Mouse (Mus musculus): ENCODE measurements around the gene Tdrd9. TPM values are rescaled to one million over a fixed set of nuclear protein-coding genes. Genes with fewer than 3 reads are reported as not detected.
"Not testable (repeated sequence)": the region's sequence is repeated elsewhere in the genome, so short reads cannot be mapped to it uniquely, and the experiment has no call there.

The Tdrd9 gene
- polyA plus RNA-seq, 1 experiment from 2014 or later, result 0.23 TPM

GRCm38 (mm10) chr12:111944065-111944987 lies 27.0 kb upstream of the Tdrd9 start:
- not testable (repeated sequence) for H3K4me1 ChIP-seq (replicated peaks); H3K36me3 ChIP-seq; H3K9me3 ChIP-seq; H3K27me3 ChIP-seq; H3K27ac ChIP-seq; H3K4me2 ChIP-seq (replicated peaks); H3K9ac ChIP-seq (replicated peaks); H3K4me3 ChIP-seq (replicated peaks)
- 74% methylated on average over 16 of the region's 20 CpGs for WGBS
- peak; percentile 69; the same call in 1 of the 2 replicates for ATAC-seq

DNA sequence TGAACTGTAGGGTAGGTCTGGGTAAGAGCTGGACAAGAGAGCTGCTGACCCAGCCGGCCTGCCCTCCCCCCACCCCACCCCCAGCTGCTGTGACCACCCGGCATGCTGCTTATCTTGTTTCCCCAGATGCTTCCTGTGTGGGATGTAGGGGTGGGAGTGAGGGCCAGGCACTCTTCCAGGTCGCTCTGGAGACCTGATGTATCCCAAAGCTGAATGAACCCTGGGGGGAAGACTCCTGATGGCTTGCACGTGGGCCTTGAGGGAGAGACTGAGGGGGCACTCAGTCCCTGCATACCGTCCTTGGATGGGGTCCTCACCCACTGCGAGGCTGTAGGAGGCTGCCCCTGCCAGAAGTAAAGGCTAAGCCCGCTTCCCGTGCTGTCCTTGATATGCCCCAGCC lies 26.2 kb upstream of the Tdrd9 start:
- no peak overlapping the region for H3K9ac ChIP-seq (replicated peaks)
- H3K27ac ChIP-seq, result no peak overlapping the region
- H3K4me2 ChIP-seq (replicated peaks), result no peak overlapping the region
- H3K4me1 ChIP-seq (replicated peaks), result peaks cover 8% of the 10 kb centered on the region
- no peaks in the 10 kb centered on the region for H3K27me3 ChIP-seq
- no peaks in the 10 kb centered on the region for H3K9me3 ChIP-seq
- WGBS, result 60% methylated on average over 8 of the region's 8 CpGs
- H3K36me3 ChIP-seq, result no peaks in the 10 kb centered on the region
- ATAC-seq, result no peak
- H3K4me3 ChIP-seq (replicated peaks), result no peak overlapping the region

GRCm38 (mm10) chr12:111945765-111946655 lies 25.3 kb upstream of the Tdrd9 start:
- H3K4me1 ChIP-seq (replicated peaks); H3K9ac ChIP-seq (replicated peaks); H3K27me3 ChIP-seq; H3K27ac ChIP-seq; H3K4me2 ChIP-seq (replicated peaks); H3K36me3 ChIP-seq; H3K9me3 ChIP-seq; H3K4me3 ChIP-seq (replicated peaks): not testable (repeated sequence)
- WGBS, result 69% methylated on average over 9 of the region's 15 CpGs
- peak; percentile 49; the same call in 1 of the 2 replicates for ATAC-seq

- Histone ChIP-seq H3K27me3 (no peaks in the 10 kb centered on the region), H3K27ac (no peak overlapping the region), H3K9me3 (no peaks in the 10 kb centered on the region), H3K4me3 (replicated peaks) (no peak overlapping the region), H3K4me1 (replicated peaks) (peaks cover 8% of the 10 kb centered on the region), H3K4me2 (replicated peaks) (no peak overlapping the region), H3K36me3 (no peaks in the 10 kb centered on the region), H3K9ac (replicated peaks) (no peak overlapping the region)
- ATAC-seq, result no peak
- WGBS, result 55% methylated on average over 2 of the region's 2 CpGs
Observed at GRCm38 (mm10) chr12:111946716-111947115, 24.6 kb upstream of the Tdrd9 start.

DNA sequence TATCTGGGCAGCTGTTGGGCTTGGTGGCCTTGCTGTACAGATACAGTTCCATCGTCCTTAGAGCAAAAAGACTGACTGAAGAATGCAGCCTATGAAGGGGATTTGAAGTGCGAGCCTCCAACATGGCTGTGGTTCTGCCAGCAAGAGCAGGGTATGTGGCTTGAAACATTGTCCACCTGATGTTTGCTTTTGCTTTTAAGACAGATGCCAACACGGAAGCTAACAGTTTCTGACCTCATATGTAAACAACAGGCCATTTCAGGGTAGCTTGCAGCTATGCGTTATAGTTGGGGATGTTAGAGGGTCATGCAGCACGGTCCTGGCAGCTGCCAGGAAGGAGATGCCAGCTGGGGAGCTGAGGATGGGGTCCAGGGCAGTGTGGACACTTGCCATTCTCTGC lies 20.9 kb upstream of the Tdrd9 start:
- no peak overlapping the region for H3K9ac ChIP-seq (replicated peaks)
- H3K4me1 ChIP-seq (replicated peaks), result no peaks in the 10 kb centered on the region
- no peaks in the 10 kb centered on the region for H3K36me3 ChIP-seq
- no peak for ATAC-seq
- no peak overlapping the region for H3K4me3 ChIP-seq (replicated peaks)
- no peaks in the 10 kb centered on the region for H3K27me3 ChIP-seq
- WGBS, result 81% methylated on average over 5 of the region's 5 CpGs
- no peak overlapping the region for H3K27ac ChIP-seq
- H3K4me2 ChIP-seq (replicated peaks), result no peak overlapping the region
- no peaks in the 10 kb centered on the region for H3K9me3 ChIP-seq

- H3K4me1 ChIP-seq (replicated peaks), result no peaks in the 10 kb centered on the region
- no peak for ATAC-seq
- H3K27me3 ChIP-seq, result no peaks in the 10 kb centered on the region
- H3K4me2 ChIP-seq (replicated peaks), result no peak overlapping the region
- H3K36me3 ChIP-seq, result no peaks in the 10 kb centered on the region
- no peak overlapping the region for H3K27ac ChIP-seq
- 66% methylated on average over 5 of the region's 5 CpGs for WGBS
- H3K9ac ChIP-seq (replicated peaks), result no peak overlapping the region; the same call in 1 of the 2 replicates
- H3K4me3 ChIP-seq (replicated peaks), result no peak overlapping the region
- H3K9me3 ChIP-seq, result no peaks in the 10 kb centered on the region
Observed at GRCm38 (mm10) chr12:111951701-111952100, 19.7 kb upstream of the Tdrd9 start.

- WGBS, result 83% methylated on average over 5 of the region's 5 CpGs
- Histone ChIP-seq H3K4me3 (replicated peaks) (no peak overlapping the region), H3K4me2 (replicated peaks) (no peak overlapping the region), H3K9me3 (no peaks in the 10 kb centered on the region), H3K27ac (no peak overlapping the region), H3K9ac (replicated peaks) (no peak overlapping the region), H3K27me3 (no peaks in the 10 kb centered on the region), H3K36me3 (peaks cover 21% of the 10 kb centered on the region), H3K4me1 (replicated peaks) (no peaks in the 10 kb centered on the region)
- ATAC-seq, result no peak
Observed at GRCm38 (mm10) chr12:111956173-111956572, 15.2 kb upstream of the Tdrd9 start.

GRCm38 (mm10) chr12:111958101-111958865 lies 13.1 kb upstream of the Tdrd9 start:
- H3K4me2 ChIP-seq (replicated peaks), result no peak overlapping the region
- H3K9ac ChIP-seq (replicated peaks), result no peak overlapping the region
- no peaks in the 10 kb centered on the region for H3K4me1 ChIP-seq (replicated peaks)
- H3K9me3 ChIP-seq, result no peaks in the 10 kb centered on the region
- peaks cover 38% of the 10 kb centered on the region for H3K36me3 ChIP-seq
- 52% methylated on average over 9 of the region's 9 CpGs for WGBS
- H3K27ac ChIP-seq, result no peak overlapping the region
- no peaks in the 10 kb centered on the region for H3K27me3 ChIP-seq
- peak; percentile 75 for ATAC-seq
- no peak overlapping the region for H3K4me3 ChIP-seq (replicated peaks)

GRCm38 (mm10) chr12:111963339-111963738 lies 8.0 kb upstream of the Tdrd9 start:
- H3K4me2 ChIP-seq (replicated peaks), result no peak overlapping the region
- H3K9ac ChIP-seq (replicated peaks), result no peak overlapping the region
- H3K4me3 ChIP-seq (replicated peaks), result no peak overlapping the region
- H3K27me3 ChIP-seq, result no peaks in the 10 kb centered on the region
- H3K4me1 ChIP-seq (replicated peaks), result peaks cover 20% of the 10 kb centered on the region
- 92% methylated on average over 5 of the region's 5 CpGs for WGBS
- peaks cover 43% of the 10 kb centered on the region for H3K36me3 ChIP-seq
- no peaks in the 10 kb centered on the region for H3K9me3 ChIP-seq
- H3K27ac ChIP-seq, result no peak overlapping the region
- ATAC-seq, result no peak

GRCm38 (mm10) chr12:111966683-111967173 lies 4.6 kb upstream of the Tdrd9 start, which contains the start of gene Atp5mpl:
TSS of gene Atp5mpl (minus strand) at chr12:111966977.
- Histone ChIP-seq H3K36me3 (peaks cover 16% of the 10 kb centered on the region), H3K27me3 (no peaks in the 10 kb centered on the region), H3K4me2 (replicated peaks) (peak within 1 kb of the TSS; percentile 91), H3K9ac (replicated peaks) (peak within 1 kb of the TSS; percentile 95), H3K4me1 (replicated peaks) (peaks cover 20% of the 10 kb centered on the region), H3K27ac (peak within 1 kb of the TSS; percentile 39; the same call in 1 of the 2 replicates), H3K4me3 (replicated peaks) (peak within 1 kb of the TSS; percentile 90), H3K9me3 (no peaks in the 10 kb centered on the region)
- WGBS, result under 1% methylated on average over 37 of the region's 37 CpGs
- peak; percentile 95 for ATAC-seq

- no peak overlapping the region for H3K9ac ChIP-seq (replicated peaks)
- H3K4me2 ChIP-seq (replicated peaks), result no peak overlapping the region
- WGBS, result 80% methylated on average over 4 of the region's 4 CpGs
- ATAC-seq, result no peak
- no peaks in the 10 kb centered on the region for H3K36me3 ChIP-seq
- H3K27me3 ChIP-seq, result no peaks in the 10 kb centered on the region
- H3K4me1 ChIP-seq (replicated peaks), result peaks cover 17% of the 10 kb centered on the region
- H3K27ac ChIP-seq, result no peak overlapping the region
- no peak overlapping the region for H3K4me3 ChIP-seq (replicated peaks)
- H3K9me3 ChIP-seq, result no peaks in the 10 kb centered on the region
Observed at GRCm38 (mm10) chr12:111970085-111970484, 1.3 kb upstream of the Tdrd9 start.
